Mouse (Mus musculus): ENCODE results near the gene Mars. TPM values are rescaled to one million over a fixed set of nuclear protein-coding genes. Genes with fewer than 3 reads are reported as not detected.

The Mars gene
- total RNA-seq, 2 experiments from 2014 or later, result 67.5 to 68.8 TPM

GRCm38 (mm10) chr10:127262548-127263398 lies 48.8 kb downstream of the Mars start, which contains the start of gene Kif5a:
Gene Kif5a, minus strand, starts transcription at chr10:127263348.
- DNase-seq (ENCODE audit: low spot score), result no peak

- no peak for DNase-seq (ENCODE audit: low spot score)
Measured at GRCm38 (mm10) chr10:127261706-127262547, 49.7 kb downstream of the Mars start.

GRCm38 (mm10) chr10:127258489-127258888 lies 53.1 kb downstream of the Mars start:
- DNase-seq (ENCODE audit: low spot score), result no peak

- DNase-seq (ENCODE audit: low spot score), result no peak
Measured at GRCm38 (mm10) chr10:127257790-127258189, 53.8 kb downstream of the Mars start.

- peak; percentile 40 for DNase-seq (ENCODE audit: low spot score)
Measured at GRCm38 (mm10) chr10:127255625-127256345, 55.8 kb downstream of the Mars start.

- no peak for DNase-seq (ENCODE audit: low spot score)
Measured at GRCm38 (mm10) chr10:127250810-127251209, 60.8 kb downstream of the Mars start.

Other genes starting within 250 kb of the Mars start
- 10 to 100 TPM; 42.2 to 45.6 TPM for gene Cdk4, start 248.3 kb downstream of the Mars start, total RNA-seq (2021)
- 10 to 100 TPM; 22.4 to 23.4 TPM for gene Tspan31, start 241.5 kb downstream of the Mars start, total RNA-seq (2021)
- gene Agap2, start 236.5 kb downstream of the Mars start, total RNA-seq (2021), result 1 to 10 TPM; 1.3 to 1.7 TPM
- 10 to 100 TPM; 11.3 to 13.5 TPM for gene Os9, start 190.7 kb downstream of the Mars start, total RNA-seq (2021)
- under 1 TPM; 0.39 to 0.93 TPM for gene B4galnt1, start 146.6 kb downstream of the Mars start, total RNA-seq (2021)
- gene Slc26a10, start 131.1 kb downstream of the Mars start, total RNA-seq (2021), result 1 to 10 TPM; 1.6 to 2.9 TPM
- 1 to 10 TPM; 7.4 to 9.5 TPM for gene Arhgef25, start 121.7 kb downstream of the Mars start, total RNA-seq (2021)
- gene Dtx3, start 116.1 kb downstream of the Mars start, total RNA-seq (2021), result 10 to 100 TPM; 20.0 to 27.3 TPM
- gene Pip4k2c, start 100.2 kb downstream of the Mars start, total RNA-seq (2021), result 1 to 10 TPM; 7.4 to 8.2 TPM
- under 1 TPM; 0.21 to 0.37 TPM for gene Kif5a, start 48.4 kb downstream of the Mars start, total RNA-seq (2021)
- 10 to 100 TPM; 96.1 to 97.2 TPM for gene Dctn2, start 45.4 kb downstream of the Mars start, total RNA-seq (2021)
- gene Mbd6, start 22.8 kb downstream of the Mars start, total RNA-seq (2021), result 10 to 100 TPM; 14.6 to 15.7 TPM
- gene Arhgap9, start 10.2 kb upstream of the Mars start, total RNA-seq (2021), result under 1 TPM; 0.46 to 0.83 TPM
- gene Gli1, start 30.2 kb upstream of the Mars start, total RNA-seq (2021), result under 1 TPM; 0.41 to 0.74 TPM
- not detected for gene Inhbe, start 42.6 kb upstream of the Mars start, total RNA-seq (2021)
- gene Inhbc, start 58.6 kb upstream of the Mars start, total RNA-seq (2021), result not detected
- 100 to 1,000 TPM; 133 to 135 TPM for gene R3hdm2, start 68.5 kb upstream of the Mars start, total RNA-seq (2021)
- gene Stac3, start 189.9 kb upstream of the Mars start, total RNA-seq (2021), result 100 to 1,000 TPM; 381 to 402 TPM
- 10 to 100 TPM; 10.1 to 13.7 TPM for gene Ndufa4l2, start 203.2 kb upstream of the Mars start, total RNA-seq (2021)
- gene Shmt2, start 210.7 kb upstream of the Mars start, total RNA-seq (2021), result 10 to 100 TPM; 25.8 to 25.9 TPM
- under 1 TPM; 0.14 to 0.36 TPM for gene Nxph4, start 222.8 kb upstream of the Mars start, total RNA-seq (2021)

Measured in gastrocnemius, adult 18-20 months (tissue).